14 mouse cellular contexts compared by ENCODE assay signal in genomic region chr2:156496816-156497566, GRCm38 (mm10). TPM values are rescaled to one million over a fixed set of nuclear protein-coding genes. Genes with fewer than 3 reads are reported as not detected.
DNase-seq lines count a peak whose midpoint lies in the region; ATAC-seq lines count a peak whose summit lies in the region.
"Had no signal": no experiment of that assay in that cellular context is flagged by ENCODE, and none has a peak within 500 bp of the region (broad histone marks: within the 10 kb centered on the region; RNA-seq: fewer than 3 reads in every experiment).

No protein-coding gene starts in this region.

- no peak for ATAC-seq in liver, embryonic 12.5 days
- ATAC-seq in liver, embryonic 16.5 days (ENCODE audit: low read depth) = no peak
- no peak for ATAC-seq in megakaryocyte, adult 5-6 weeks (ENCODE audit: poor library complexity, severe bottlenecking)

- H3K27me3 ChIP-seq in heart, embryonic 10.5 days (ENCODE audit: insufficient read depth, poor library complexity, severe bottlenecking) = no peaks in the 10 kb centered on the region
- no peaks in the 10 kb centered on the region for H3K27me3 ChIP-seq in liver, embryonic 12.5 days (replicated peaks)
- H3K27me3 ChIP-seq in liver, embryonic 16.5 days (ENCODE audit: control insufficient read depth, insufficient read depth, low read depth, low read length) = no peaks in the 10 kb centered on the region
- H3K27me3 ChIP-seq: embryonic facial prominence, embryonic 12.5 days; limb, embryonic 12.5 days; neural tube, embryonic 15.5 days; stomach, embryonic 15.5 days had no signal

- H3K27ac ChIP-seq in heart, embryonic 10.5 days = peak overlapping the region; percentile 52; the same call in 1 of the 2 replicates
- peak overlapping the region; percentile 98; the same call in 1 of the 2 replicates for H3K27ac ChIP-seq in liver, embryonic 12.5 days
- H3K27ac ChIP-seq in liver, embryonic 16.5 days (ENCODE audit: low read length) = 0 out of 2 replicates have a peak overlapping the region, but pooled peaks have one; percentile 4
- H3K27ac ChIP-seq: embryonic facial prominence, embryonic 12.5 days; limb, embryonic 12.5 days; neural tube, embryonic 15.5 days; stomach, embryonic 15.5 days had no signal

- no peak overlapping the region for H3K4me2 ChIP-seq in liver, embryonic 12.5 days
- no peak overlapping the region for H3K4me2 ChIP-seq in liver, embryonic 16.5 days (ENCODE audit: low read depth, low read length)
- H3K4me2 ChIP-seq: embryonic facial prominence, embryonic 12.5 days; heart, embryonic 11.5 days; limb, embryonic 12.5 days; neural tube, embryonic 15.5 days; stomach, embryonic 15.5 days had no signal

- H3K9me3 ChIP-seq in heart, embryonic 10.5 days = no peaks in the 10 kb centered on the region
- H3K9me3 ChIP-seq in liver, embryonic 12.5 days (replicated peaks) = no peaks in the 10 kb centered on the region
- H3K9me3 ChIP-seq in liver, embryonic 16.5 days (replicated peaks; ENCODE audit: control insufficient read depth, low read length) = no peaks in the 10 kb centered on the region
- H3K9me3 ChIP-seq: embryonic facial prominence, embryonic 12.5 days; limb, embryonic 12.5 days; neural tube, embryonic 15.5 days; stomach, embryonic 15.5 days had no signal

- H3K9ac ChIP-seq in liver, embryonic 12.5 days = no peak overlapping the region
- no peak overlapping the region for H3K9ac ChIP-seq in liver, embryonic 16.5 days (ENCODE audit: low read depth, low read length)
- H3K9ac ChIP-seq: embryonic facial prominence, embryonic 12.5 days; limb, embryonic 12.5 days; neural tube, embryonic 15.5 days; stomach, embryonic 15.5 days had no signal

- WGBS in heart, embryonic 10.5 days = 63% methylated on average over 5 of the region's 5 CpGs
- WGBS in liver, embryonic 12.5 days (ENCODE audit: insufficient replicate concordance) = 75% methylated on average over 5 of the region's 5 CpGs
- 68% methylated on average over 5 of the region's 5 CpGs for WGBS in liver, embryonic 16.5 days (ENCODE audit: insufficient replicate concordance)

- DNase-seq in heart, embryonic 10.5 days (ENCODE audit: low spot score) = no peak
- no peak for DNase-seq in heart, postnatal 10 days
- no peak for DNase-seq in liver
- DNase-seq in cerebellum, adult 8-10 months = peak; percentile 51
- DNase-seq in heart, adult 18-20 months = no peak
- DNase-seq: layer of hippocampus, postnatal 36 days had no signal

- intact Hi-C loops in heart, postnatal 10 days (cut with DNase I) = loop anchor here (5.0 kb wide), 1 partner anchor 155 kb away; no protein-coding TSS in a partner anchor

- H3K36me3 ChIP-seq in heart, embryonic 10.5 days = peaks cover 16% of the 10 kb centered on the region
- H3K36me3 ChIP-seq in liver, embryonic 12.5 days = 0 out of 2 replicates have a peak, but pooled peaks cover 7% of the 10 kb centered on the region
- no peaks in the 10 kb centered on the region for H3K36me3 ChIP-seq in liver, embryonic 16.5 days (ENCODE audit: control insufficient read depth, insufficient read depth)

- H3K4me1 ChIP-seq in heart, embryonic 10.5 days = peaks cover 19% of the 10 kb centered on the region
- H3K4me1 ChIP-seq in liver, embryonic 12.5 days = peaks cover 56% of the 10 kb centered on the region
- peaks cover 35% of the 10 kb centered on the region for H3K4me1 ChIP-seq in liver, embryonic 16.5 days (ENCODE audit: control insufficient read depth, low read depth, low read length)
- H3K4me1 ChIP-seq: limb, embryonic 12.5 days; stomach, embryonic 15.5 days had no signal

- H3K4me3 ChIP-seq in heart, embryonic 10.5 days = no peak overlapping the region
- H3K4me3 ChIP-seq in liver, embryonic 12.5 days = no peak overlapping the region
- H3K4me3 ChIP-seq in liver, embryonic 16.5 days (ENCODE audit: low read depth, low read length) = no peak overlapping the region
- H3K4me3 ChIP-seq: embryonic facial prominence, embryonic 12.5 days; limb, embryonic 12.5 days; neural tube, embryonic 15.5 days; stomach, embryonic 15.5 days had no signal

RNA-seq across cellular contexts. Expression of gene Aar2, which starts 50.4 kb away (rescaled TPM):
- polyA plus RNA-seq in heart, embryonic 10.5 days (2016; fragmentation: Nextera tagmentation; extraction: Ambion mirVana) = 28.0 and 31.8 TPM in 2 replicates
- total RNA-seq in heart, postnatal 10 days (2021) = 10 to 100 TPM; 19.7 to 22.7 TPM
- polyA plus RNA-seq in liver, embryonic 12.5 days (2016; fragmentation: Nextera tagmentation; extraction: Ambion mirVana) = 20.9 and 22.6 TPM in 2 replicates
- polyA plus RNA-seq in liver, embryonic 16.5 days (2015; fragmentation: Nextera tagmentation; extraction: Ambion mirVana) = 12.4 and 12.6 TPM in 2 replicates
- 10 to 100 TPM; 23.3 to 24.1 TPM for total RNA-seq in heart, adult 18-20 months (2021)
- 7.5 and 10.2 TPM in 2 replicates for total RNA-seq in megakaryocyte, adult 5-6 weeks (2015)
- 5.8 and 6.4 TPM in 2 replicates for total RNA-seq in megakaryocyte, adult 5-6 weeks (2017)

Comparison
In these comparisons a context has a peak if more than half of its experiments do, and no peak if none do; other contexts are left out.
1. H3K27ac ChIP-seq: peak in every context shown above with its lines; median percentile 98 in liver, embryonic 12.5 days; 52 in heart, embryonic 10.5 days; 4 in liver, embryonic 16.5 days.